Mouse (Mus musculus) forebrain, embryonic 14.5 days (tissue): Measurements from ENCODE around the gene Hsd3b7. TPM values are rescaled to one million over a fixed set of nuclear protein-coding genes. Genes with fewer than 3 reads are reported as not detected.
"Not testable (repeated sequence)": the region's sequence is repeated elsewhere in the genome, so short reads cannot be mapped to it uniquely, and the experiment has no call there.

ENCODE experiments used
- ATAC-seq: fragments of 200-750 bp; cut with Nextera tagmentation; 2 replicates; pipeline ENCODE4 v1.8.0; 2017; ENCODE audit warnings: mild to moderate bottlenecking, moderate library complexity
- DNase-seq: peaks from one replicate; pipeline ENCODE4 v3.0.0-alpha.2; 2015; ENCODE audit warnings: low spot score
- H3K27ac ChIP-seq: fragments of 300-500 bp; sonication (generic); 2 replicates; pipeline ENCODE4 v1.5.1; 2014; ENCODE audit warnings: low read depth, mild to moderate bottlenecking, control low read depth, low read length, moderate library complexity
- H3K27me3 ChIP-seq: fragments of 300-500 bp; sonication (generic); replicated peaks from 2 replicates; pipeline ENCODE4 v1.6.1; 2014; ENCODE audit warnings: low read length, control low read depth, mixed read lengths; ENCODE audit not compliant: control insufficient read depth, insufficient read depth
- H3K36me3 ChIP-seq: fragments of 300-500 bp; sonication (generic); 2 replicates; pipeline ENCODE4 v1.6.1; 2014; ENCODE audit warnings: low read length, control low read depth; ENCODE audit not compliant: control insufficient read depth, insufficient read depth
- H3K4me1 ChIP-seq: fragments of 300-500 bp; sonication (generic); 2 replicates; pipeline ENCODE4 v1.6.1; 2014; ENCODE audit warnings: antibody characterized with exemption, low read length, control low read depth; ENCODE audit not compliant: control insufficient read depth, insufficient read depth
- H3K4me2 ChIP-seq: fragments of 300-500 bp; sonication (generic); 2 replicates; pipeline ENCODE4 v1.6.1; 2014; ENCODE audit warnings: mild to moderate bottlenecking, control low read depth, low read length
- H3K4me3 ChIP-seq: fragments of 300-500 bp; sonication (generic); 2 replicates; pipeline ENCODE4 v1.5.1; 2014; ENCODE audit warnings: low read depth, low read length, control low read depth
- H3K9ac ChIP-seq: fragments of 300-500 bp; sonication (generic); 2 replicates; pipeline ENCODE4 v1.6.1; 2014; ENCODE audit warnings: mild to moderate bottlenecking, low read length, control low read depth, moderate library complexity
- H3K9me3 ChIP-seq: fragments of 300-500 bp; sonication (generic); replicated peaks from 2 replicates; pipeline ENCODE4 v1.6.1; 2016; ENCODE audit warnings: low read length, control low read depth, mixed read lengths; ENCODE audit not compliant: control insufficient read depth
- WGBS: fragments of 180-500 bp; shearing (Covaris S2); extraction: QIAGEN DNeasy Blood & Tissue Kit; methylation state at CpG from one replicate; pipeline ENCODE4 v1.1.7; 2014; 5-methylcytosine and 5-hydroxymethylcytosine counted together
- polyA plus RNA-seq: library from polyadenylated mRNA; unstranded; fragments of >200 nt; fragmentation: Nextera tagmentation; extraction: Ambion mirVana; gene quantifications from 2 replicates; pipeline ENCODE4 v1.2.1, GENCODE M21; 2014

Hsd3b7 gene
- polyA plus RNA-seq, 1 experiment from 2014 or later: 6.9 TPM

- Histone ChIP-seq H3K27ac (no peak overlapping the region), H3K9me3 (no peaks in the 10 kb centered on the region), H3K4me1 (0 out of 2 replicates have a peak, but pooled peaks cover under 1% of the 10 kb centered on the region), H3K4me3 (no peak overlapping the region), H3K36me3 (peaks cover 18% of the 10 kb centered on the region), H3K9ac (no peak overlapping the region), H3K4me2 (no peak overlapping the region), H3K27me3 (no peaks in the 10 kb centered on the region)
- WGBS: 91% methylated on average over 5 of the region's 5 CpGs
- no peak for DNase-seq
- no peak for ATAC-seq
These were observed 17.4 kb downstream of the Hsd3b7 start for GRCm38 (mm10) chr7:127817776-127818175.

- H3K27ac ChIP-seq: no peak overlapping the region
- no peak overlapping the region for H3K4me3 ChIP-seq
- no peak overlapping the region for H3K9ac ChIP-seq
- 0 out of 2 replicates have a peak, but pooled peaks cover 5% of the 10 kb centered on the region for H3K4me1 ChIP-seq
- no peaks in the 10 kb centered on the region for H3K9me3 ChIP-seq
- ATAC-seq: no peak
- no peak for DNase-seq
- no peaks in the 10 kb centered on the region for H3K36me3 ChIP-seq
- H3K4me2 ChIP-seq: no peak overlapping the region
- 72% methylated on average over 13 of the region's 13 CpGs for WGBS
- no peaks in the 10 kb centered on the region for H3K27me3 ChIP-seq
These were observed 20.6 kb downstream of the Hsd3b7 start for GRCm38 (mm10) chr7:127820836-127821509.

GRCm38 (mm10) chr7:127822494-127822893, 22.1 kb downstream of the Hsd3b7 start:
- 91% methylated on average over 3 of the region's 3 CpGs for WGBS
- H3K4me2 ChIP-seq: no peak overlapping the region
- no peaks in the 10 kb centered on the region for H3K36me3 ChIP-seq
- H3K27me3 ChIP-seq: no peaks in the 10 kb centered on the region
- H3K4me1 ChIP-seq: 0 out of 2 replicates have a peak, but pooled peaks cover 5% of the 10 kb centered on the region
- DNase-seq (no peak), ATAC-seq (no peak)
- no peaks in the 10 kb centered on the region for H3K9me3 ChIP-seq
- no peak overlapping the region for H3K4me3 ChIP-seq
- no peak overlapping the region for H3K9ac ChIP-seq
- no peak overlapping the region for H3K27ac ChIP-seq

- DNase-seq (no peak), ATAC-seq (no peak)
- Histone ChIP-seq H3K36me3 (no peaks in the 10 kb centered on the region), H3K9ac (peak overlapping the region; percentile 96), H3K9me3 (no peaks in the 10 kb centered on the region), H3K4me1 (0 out of 2 replicates have a peak, but pooled peaks cover 5% of the 10 kb centered on the region), H3K4me3 (peak overlapping the region; percentile 68), H3K27me3 (no peaks in the 10 kb centered on the region), H3K4me2 (peak overlapping the region; percentile 74), H3K27ac (peak overlapping the region; percentile 66; the same call in 1 of the 2 replicates)
- WGBS: 54% methylated on average over 11 of the region's 11 CpGs
These were observed 23.1 kb downstream of the Hsd3b7 start for GRCm38 (mm10) chr7:127823236-127824171.

- Histone ChIP-seq H3K9me3 (no peaks in the 10 kb centered on the region), H3K27ac (peak within 1 kb of the TSS; percentile 66), H3K27me3 (no peaks in the 10 kb centered on the region), H3K4me2 (peak within 1 kb of the TSS; percentile 74), H3K4me1 (0 out of 2 replicates have a peak, but pooled peaks cover 5% of the 10 kb centered on the region), H3K9ac (peak within 1 kb of the TSS; percentile 96), H3K36me3 (no peaks in the 10 kb centered on the region), H3K4me3 (peak within 1 kb of the TSS; percentile 68)
- ATAC-seq (peak; percentile 92), DNase-seq (peak; percentile 85)
- WGBS: 2% methylated on average over 33 of the region's 38 CpGs
These were observed 23.9 kb downstream of the Hsd3b7 start, which contains the start of the genes Stx4a and Stx1b for GRCm38 (mm10) chr7:127824176-127824871. TSS of gene Stx4a (plus strand) at chr7:127824294. TSS of gene Stx1b (minus strand) at chr7:127824549.

GRCm38 (mm10) chr7:127835550-127835949, 35.1 kb downstream of the Hsd3b7 start:
- WGBS: 77% methylated on average over 2 of the region's 2 CpGs
- DNase-seq (no peak), ATAC-seq (no peak)
- H3K4me2 ChIP-seq: no peak overlapping the region
- H3K4me3 ChIP-seq: no peak overlapping the region
- no peaks in the 10 kb centered on the region for H3K9me3 ChIP-seq
- no peaks in the 10 kb centered on the region for H3K4me1 ChIP-seq
- H3K36me3 ChIP-seq: no peaks in the 10 kb centered on the region
- H3K27me3 ChIP-seq: no peaks in the 10 kb centered on the region
- no peak overlapping the region for H3K27ac ChIP-seq
- H3K9ac ChIP-seq: no peak overlapping the region

GRCm38 (mm10) chr7:127837473-127837872, 37.1 kb downstream of the Hsd3b7 start:
- Histone ChIP-seq H3K4me2 (no peak overlapping the region), H3K9ac (no peak overlapping the region), H3K27me3 (no peaks in the 10 kb centered on the region), H3K9me3 (no peaks in the 10 kb centered on the region), H3K36me3 (no peaks in the 10 kb centered on the region), H3K27ac (no peak overlapping the region), H3K4me1 (peaks cover 4% of the 10 kb centered on the region), H3K4me3 (no peak overlapping the region)
- 87% methylated on average over 5 of the region's 5 CpGs for WGBS
- DNase-seq (no peak), ATAC-seq (no peak)

- H3K27ac ChIP-seq, H3K4me3 ChIP-seq, H3K27me3 ChIP-seq, H3K9ac ChIP-seq, H3K4me2 ChIP-seq, ATAC-seq, H3K4me1 ChIP-seq, H3K36me3 ChIP-seq, DNase-seq, H3K9me3 ChIP-seq: not testable (repeated sequence)
- WGBS: 80% methylated on average over 4 of the region's 4 CpGs
These were observed 37.5 kb downstream of the Hsd3b7 start for GRCm38 (mm10) chr7:127837878-127838277.
